Mouse (Mus musculus): ENCODE results near the gene Ltb4r2.

GRCm38 (mm10) chr14:55721700-55722437, 39.4 kb upstream of the Ltb4r2 start, which contains the start of gene Rabggta:
- no peak for TF ChIP-seq GATA1 (IDR thresholded peaks at IDR 0.05; ENCODE audit: low read length)
- TF ChIP-seq TAL1 (IDR thresholded peaks at IDR 0.05; ENCODE audit: low read length) = no peak
